Mouse (Mus musculus) urinary bladder, postnatal 36 days (tissue): ENCODE results near the gene Nek7.

ENCODE experiments used
- DNase-seq, 2 experiments: peaks; one replicate each; pipeline ENCODE4 v3.0.0; 2022; ENCODE audit warnings: low spot score in 2 of 2, mixed read lengths in 1 of 2

The Nek7 gene

DNA sequence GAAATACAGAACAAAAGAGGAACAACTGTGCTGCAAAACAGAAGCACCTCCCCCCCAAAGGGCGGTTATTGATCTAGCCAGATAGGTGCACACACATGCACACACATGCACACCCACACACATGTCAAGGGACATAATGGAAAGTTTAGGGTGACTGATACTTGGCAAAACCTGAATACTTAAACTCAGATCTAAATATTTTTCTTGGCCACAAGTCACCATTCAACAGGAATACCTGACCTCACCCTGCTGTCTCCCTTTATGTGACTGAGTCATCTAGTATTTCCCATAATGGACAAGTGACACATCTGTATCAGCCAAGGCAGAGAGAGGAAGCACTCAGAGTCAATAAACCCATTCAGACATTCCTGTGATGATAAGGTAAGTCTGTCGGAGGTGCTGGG is 48.9 kb downstream of the Nek7 start:
- DNase-seq: no peak

DNA sequence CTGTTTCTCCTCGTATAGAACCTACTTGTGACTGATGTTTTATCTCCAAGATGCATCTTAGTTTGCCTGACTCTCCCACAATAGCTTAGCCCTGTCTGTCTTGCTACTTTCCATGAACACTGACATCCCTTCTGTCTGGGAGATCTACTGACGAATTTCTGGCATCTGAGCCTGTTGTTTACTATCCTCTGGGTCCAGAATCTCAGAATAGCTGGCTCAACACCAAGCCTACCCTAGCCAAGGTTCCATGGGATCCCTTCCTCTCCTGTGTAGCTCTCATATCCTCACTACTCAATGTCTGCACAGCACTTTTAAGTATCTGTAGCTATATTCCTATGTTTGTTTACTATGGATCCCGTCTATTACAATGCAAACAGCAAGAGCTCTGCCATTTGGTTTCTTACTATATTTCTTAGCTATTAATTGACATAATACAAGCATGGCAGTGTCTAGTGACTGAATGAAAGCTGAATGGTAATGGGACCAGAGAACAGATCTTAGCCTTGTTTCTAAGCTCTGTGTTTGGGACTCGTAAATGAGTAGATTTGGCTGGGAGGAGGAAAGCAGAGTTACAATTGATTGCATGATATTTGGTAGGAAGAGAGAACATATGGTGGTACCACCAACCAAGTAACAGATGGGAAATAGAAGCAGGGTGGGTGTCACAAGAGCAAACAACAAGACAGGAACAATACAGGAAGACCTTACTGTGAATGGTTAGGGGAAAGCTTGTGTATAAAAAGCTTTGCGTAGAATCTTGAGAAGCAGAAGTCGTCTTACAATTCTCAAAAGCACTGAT is 51.3 kb downstream of the Nek7 start:
- DNase-seq: no peak

DNA sequence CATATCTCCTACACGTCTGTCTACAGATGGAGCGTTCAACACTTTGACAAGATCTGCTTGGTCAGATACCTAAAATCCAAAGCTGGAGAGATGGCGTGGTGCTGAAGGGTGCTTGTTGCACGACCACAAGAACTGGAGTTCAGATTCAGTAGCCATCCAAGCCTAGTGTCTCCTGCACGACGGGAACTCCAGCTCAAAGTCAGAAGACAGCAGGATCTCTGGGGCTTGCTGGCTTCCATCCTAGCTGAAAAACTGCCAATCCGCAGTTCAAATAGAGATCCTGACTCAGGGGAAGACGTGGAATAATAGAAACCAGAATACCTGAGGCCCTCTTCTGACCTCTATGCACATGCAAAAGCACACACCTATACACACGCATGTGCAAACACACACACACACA is 52.0 kb downstream of the Nek7 start:
- DNase-seq: no peak

DNA sequence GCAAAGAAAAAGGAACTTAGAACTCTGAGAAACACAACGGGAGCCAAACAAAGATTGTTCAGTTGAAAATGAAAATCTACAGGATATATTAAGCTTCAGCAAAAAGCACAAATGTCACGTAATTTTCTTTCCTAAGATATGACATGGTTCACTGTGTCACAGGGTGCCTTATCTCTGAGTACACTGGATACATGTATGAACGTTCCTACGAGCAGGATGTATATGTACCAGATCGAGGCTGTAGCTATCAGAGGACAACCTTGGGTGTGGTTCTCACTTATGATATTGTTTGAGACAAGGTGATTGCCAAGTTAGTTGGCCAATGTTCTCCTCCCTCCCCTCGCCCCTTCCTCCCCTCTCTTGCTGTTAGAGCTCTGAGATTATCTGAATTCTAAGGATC is 55.3 kb downstream of the Nek7 start:
- DNase-seq: no peak

DNA sequence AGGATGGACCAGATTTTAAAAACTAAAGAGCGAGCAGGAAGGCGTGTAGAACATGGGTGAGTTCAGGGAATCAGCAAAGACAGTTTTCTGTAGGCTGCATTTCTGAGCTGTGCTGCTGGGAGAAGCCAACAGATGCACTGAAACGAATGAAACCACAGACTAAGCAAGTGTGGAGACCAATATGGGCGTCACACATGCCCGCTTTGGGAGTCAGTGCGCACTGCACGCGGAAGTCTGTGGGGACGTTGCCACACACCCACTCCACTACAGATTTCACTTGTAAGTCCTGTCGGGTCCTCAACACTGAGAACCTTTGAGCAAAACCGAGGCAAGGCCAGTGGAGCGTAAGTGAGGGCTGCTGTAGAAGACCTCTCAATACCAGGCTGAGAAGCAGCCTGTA is 59.2 kb downstream of the Nek7 start:
- no peak for DNase-seq

DNA sequence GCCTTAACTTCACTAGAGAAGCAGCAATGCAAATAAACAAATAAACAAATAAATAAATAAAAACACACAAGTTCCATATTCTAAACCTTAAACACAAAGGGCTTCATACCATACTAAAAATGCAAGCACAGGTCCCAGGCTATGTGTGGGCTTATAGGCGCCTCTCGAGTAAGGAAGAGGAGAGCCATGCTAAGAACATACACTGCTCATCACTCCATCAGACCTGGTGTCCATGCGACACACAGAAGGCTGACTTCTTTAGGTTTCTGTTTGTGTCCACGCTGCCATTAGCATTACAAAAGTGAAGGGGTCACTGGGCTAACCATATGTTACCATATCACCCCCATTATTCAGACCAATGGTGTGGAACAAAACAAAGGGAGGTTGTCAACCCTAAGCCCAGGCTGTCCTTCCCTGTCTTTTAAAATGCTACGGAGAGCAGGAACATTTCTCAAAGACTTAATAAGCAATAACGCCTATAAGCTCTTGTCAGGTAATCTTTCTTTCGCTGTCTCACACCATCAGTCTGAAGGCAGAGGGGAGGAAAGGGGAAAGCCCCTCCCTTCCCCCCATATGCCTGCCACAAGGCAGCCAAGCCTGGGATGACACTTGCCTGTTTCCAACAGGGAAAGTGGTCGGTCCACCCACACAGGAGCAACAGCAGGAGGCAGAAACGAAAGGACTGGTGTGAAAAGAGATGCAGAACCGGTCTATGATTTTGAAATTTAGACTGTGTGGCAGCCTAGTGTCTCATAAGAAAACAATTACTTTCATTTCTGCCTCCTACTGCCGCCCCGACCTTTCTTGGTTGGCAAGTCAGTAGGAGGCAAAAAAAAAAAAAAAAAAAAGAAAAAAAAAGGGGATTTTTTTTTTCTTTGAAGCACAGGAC is 60.5 kb downstream of the Nek7 start:
- DNase-seq: no peak

DNA sequence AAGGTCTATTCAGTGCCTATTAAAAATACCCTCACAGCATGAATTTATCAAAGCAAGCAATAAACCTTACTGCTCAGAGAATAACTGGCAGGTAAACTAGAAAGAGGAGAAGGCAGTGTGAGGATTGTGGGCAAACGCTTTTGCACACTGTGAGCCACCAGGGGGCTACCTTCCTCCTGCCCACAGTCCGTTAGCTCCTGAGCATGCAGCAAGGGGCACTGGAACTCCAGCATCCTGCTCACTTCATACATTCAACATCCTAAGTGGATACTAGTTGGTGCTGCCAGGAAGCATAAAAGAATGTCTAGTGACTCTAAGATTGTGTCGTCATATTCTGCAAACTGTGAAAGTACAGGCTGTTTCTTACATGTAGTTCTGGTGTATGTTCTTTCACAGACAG is 61.6 kb downstream of the Nek7 start:
- no peak for DNase-seq

DNA sequence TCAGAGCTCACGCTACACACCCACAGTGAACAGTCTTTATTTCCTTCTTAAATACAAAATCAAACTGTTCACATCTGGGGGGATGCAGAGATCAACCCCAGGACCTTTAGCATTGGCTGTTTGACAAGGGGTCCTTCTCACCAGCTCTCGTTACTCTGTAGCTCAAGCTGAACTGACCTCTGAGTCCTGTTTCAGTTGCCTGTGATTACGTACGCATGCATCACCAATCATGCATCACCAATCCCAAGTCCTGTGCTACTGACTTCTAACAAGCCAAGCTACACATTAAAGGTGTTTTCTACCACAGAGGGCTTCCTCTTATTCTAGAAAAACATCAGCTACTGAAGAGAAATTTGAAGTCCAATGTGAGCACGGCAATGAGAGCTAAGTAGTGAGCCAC is 65.0 kb downstream of the Nek7 start:
- DNase-seq: no peak

DNA sequence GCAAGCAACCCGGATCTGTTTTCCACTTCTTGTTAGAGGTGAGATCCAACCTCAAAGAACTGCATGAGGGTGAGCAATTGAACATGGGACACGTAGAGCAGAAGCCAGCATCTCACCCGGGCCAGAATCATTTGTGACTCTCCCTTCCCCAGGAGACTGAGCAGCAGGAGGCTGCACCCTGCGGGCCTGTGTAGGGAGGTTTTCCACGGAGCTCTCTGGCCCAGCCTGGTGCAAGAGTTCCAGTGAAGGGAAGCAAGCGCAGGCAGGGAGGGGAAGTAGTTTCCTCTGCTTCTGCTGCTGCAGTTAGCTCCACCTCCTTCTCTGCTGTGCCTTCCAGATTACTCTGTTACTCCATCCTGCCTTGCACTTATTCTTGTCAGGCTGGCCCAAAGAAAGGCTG is 69.8 kb downstream of the Nek7 start:
- DNase-seq: peak in 1 of 2 experiments; percentile 36

DNA sequence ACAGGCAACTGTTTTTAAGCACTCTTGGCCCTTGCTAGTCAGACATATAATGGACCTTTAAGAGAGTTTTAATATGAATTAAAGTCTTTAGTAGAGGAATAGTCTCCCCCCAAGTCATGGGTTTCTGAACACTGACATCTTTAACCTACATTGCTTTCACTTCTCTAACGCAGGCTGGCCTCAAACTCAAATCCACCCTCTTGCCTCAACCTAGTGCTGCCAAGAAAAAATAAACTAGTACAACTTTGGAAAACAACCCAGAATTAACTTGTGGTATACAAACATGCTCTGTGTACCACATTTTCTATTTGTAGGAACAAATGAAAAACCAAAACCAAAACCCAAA is 77.8 kb downstream of the Nek7 start:
- DNase-seq: no peak

DNA sequence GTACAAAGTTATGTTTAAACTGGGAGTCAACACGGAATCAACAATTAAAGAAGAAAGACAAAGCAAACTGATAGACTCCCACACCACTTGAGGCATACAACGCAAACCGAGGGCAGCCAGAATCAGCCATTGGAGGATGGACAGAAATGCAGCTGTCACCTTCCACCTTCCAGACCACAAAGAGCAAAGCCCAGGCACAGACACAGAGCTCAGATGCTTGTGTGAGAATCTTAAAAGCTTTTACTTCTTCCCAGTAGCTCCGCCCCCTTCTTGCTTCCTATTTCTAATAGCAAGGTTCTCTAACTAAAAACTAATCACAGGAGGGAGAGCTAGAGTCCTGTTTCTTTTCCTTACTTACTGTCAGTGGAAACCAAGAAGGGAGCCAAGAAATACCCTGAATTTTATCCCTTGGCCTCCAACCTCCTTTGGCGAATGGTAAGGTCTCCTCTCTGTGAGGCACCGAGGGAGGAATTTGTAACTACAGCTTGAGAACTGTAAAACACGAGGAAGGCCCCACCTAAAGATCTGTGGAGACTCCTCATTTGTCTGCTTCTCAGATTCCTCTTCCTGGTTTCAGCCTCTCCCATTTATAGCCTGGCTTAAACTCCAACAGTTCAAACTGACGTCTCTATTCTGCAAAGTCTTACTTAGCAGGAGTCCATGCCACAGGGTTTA is 78.3 kb downstream of the Nek7 start:
- no peak for DNase-seq

DNA sequence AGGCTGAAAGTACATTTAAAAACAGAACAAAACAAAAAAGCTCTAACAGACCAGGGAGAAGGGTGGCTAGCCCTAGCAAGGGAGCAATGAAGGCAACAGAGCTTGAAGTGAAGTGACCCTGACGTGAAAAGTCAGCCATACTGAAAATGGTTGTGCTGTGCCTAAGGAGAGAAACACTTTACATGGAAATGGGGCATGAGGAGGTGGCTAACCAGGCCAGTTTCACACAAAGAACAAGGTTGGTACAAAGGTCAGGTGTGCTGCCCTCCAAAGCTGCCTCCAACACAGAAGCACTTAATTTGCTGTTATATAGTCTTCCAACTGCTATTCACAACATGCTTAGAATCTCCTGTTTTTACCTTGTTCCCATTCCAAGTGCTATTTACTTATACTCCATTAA is 80.2 kb downstream of the Nek7 start:
- no peak for DNase-seq

DNA sequence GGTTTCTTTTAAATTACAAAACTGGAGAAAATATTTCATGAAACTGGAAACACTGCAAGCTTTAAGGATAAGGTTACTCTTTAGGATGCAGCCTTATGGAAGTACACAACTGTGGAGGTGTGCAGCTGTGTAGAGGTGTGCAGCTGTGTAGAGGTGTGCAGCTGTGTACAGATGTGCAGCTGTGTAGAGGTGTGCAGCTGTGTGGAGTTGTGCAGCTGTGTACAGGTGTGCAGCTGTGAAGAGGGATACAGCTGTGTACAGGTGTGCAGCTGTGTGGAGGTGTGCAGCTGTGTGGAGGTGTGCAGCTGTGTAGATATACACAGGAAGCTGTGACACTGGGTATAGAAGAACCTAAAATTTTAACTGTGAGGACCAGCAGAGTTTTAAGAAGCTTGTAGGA is 81.7 kb downstream of the Nek7 start:
- DNase-seq: no peak

DNA sequence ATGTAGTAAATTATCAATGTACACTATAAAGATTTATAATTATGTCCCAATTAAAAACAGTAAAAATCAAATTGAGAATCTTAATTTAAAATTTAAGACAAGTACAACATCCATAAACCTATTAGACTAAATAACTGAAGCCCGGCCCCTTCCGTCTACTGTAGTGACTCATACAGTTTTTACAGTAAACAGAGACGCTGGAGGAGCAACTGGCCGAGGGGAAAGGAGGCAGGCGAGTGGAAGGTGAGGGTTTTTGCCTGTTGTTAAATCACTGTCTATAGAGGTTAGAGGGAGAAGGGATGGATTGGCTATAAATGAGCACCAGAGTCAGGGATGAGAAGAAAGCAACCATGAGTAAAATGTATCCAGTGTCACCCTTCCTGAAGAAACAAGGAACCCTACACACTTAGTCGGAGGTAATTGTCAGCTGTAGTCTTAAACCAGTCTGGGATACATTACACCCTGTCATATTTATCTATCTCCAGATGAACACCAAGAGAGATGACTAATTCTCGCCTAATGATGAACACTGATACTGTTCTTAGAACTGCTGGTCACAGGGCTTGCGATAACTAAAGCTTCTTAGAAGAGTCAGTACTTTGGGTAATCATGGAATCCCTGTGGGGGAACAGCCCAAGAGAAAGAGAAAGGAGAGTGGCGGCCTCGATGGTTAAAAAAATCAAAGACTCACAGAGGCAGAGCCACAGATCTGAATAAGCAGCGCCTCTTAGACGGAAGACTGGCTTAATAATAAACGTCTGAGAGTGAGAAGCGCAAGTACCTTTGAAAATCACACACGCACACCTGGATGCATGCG is 84.0 kb downstream of the Nek7 start:
- DNase-seq: no peak

DNA sequence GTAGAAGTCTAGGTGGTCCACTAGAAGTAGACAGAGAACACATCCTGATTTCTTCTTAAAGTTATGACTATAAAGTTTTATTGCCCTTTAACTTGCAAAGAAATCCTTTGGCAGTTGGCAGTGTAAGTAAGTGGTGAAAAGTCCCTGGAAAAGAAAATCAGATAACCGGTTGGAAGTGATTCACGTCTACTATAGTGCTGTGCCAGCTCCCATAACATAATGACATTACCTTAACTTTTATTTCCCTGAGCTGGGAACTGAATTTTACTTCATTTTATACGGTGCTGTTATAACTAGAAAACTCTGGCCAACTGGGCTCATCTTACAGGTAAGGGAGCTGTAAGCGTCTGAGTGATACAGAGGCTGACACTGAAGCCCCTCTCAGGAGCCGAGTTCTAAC is 89.3 kb downstream of the Nek7 start:
- DNase-seq: no peak

DNA sequence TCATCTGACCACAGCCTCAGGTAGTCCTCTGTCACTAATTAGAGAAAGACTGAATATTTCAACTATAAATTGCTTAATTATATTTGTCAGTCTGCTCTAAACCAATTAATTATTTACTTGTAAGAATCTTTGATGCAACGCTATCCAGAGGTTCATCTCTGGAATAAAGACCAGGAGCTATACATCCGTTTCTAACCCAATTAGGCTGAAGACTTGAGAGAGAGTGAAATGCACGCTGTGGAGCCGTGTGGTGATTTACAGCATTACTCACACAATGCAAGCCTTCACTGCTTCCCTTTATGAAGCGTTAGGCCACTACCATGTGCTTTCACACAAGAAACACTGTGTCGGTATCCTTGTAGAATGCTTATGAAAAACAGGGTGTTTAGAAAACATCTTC is 96.0 kb downstream of the Nek7 start:
- DNase-seq: no peak

DNA sequence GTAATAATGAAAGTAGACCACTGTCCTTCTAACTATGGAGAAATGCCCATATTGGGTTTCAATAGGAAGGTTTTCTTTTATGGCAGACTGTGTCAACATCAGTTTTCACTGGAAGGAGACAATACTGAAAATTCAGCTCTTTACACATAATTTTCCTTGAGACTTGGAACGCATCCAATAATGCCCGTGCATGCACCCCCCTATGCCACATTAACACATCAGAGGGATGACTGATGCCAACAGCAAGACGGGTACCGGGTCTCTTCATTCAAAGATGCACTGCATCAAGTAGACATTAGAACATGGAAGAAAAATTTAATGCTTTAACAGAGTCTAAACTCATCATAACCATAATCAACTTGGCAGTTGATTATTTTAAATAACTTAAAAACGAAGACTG is 101.7 kb downstream of the Nek7 start:
- no peak for DNase-seq

DNA sequence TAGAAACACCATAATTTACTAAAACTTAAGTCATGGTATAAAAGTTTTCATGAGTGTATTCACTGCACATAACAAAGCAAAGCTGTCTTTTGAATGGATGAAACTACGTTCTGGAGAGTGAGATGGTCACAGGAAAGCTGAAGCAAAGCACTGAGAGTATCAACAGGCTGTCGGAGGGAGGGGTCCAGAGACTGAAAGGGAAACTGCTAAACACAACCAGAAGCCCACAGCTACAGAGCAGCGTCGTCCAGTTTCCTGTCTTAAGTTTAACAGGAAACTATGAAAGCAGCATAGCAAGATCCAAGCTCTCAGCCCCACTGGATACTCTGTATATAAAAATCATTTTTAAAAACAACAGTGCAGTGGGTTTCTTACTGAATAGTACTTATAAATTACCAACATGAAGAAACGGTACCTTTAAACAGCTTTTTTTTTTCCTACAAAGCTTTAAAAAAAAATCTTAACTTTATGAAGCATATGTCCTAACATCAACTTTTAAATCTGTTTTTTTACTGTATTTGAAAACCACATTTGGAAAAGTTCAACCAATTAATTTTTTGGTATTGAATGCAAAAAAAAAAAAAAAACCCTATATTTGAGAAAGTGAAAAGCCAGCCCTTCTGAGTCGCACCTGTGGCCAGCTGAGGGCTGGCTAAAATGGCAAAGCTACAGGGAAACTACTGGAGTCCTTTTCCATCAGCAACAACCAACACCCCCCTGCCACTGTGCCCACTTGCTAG is 102.4 kb downstream of the Nek7 start:
- DNase-seq: no peak

DNA sequence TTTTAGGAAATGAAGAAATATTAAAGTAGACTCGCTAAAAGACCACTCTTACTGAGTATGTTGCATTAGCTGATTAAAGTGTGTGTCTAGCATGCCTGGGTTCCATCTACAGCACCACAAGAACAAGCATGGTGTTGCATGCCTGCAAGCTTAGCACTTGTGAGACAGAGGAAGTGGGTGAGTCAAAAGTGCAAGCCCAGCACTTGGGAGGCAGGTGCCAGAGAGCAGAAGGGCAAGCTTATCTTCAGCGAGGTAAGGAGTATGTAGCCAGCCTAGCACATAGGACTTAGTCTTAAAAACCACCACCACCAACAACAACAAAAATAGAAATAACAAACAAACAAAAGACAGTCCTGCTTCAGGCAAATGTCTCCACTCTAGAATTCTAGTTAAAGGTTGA is 103.0 kb downstream of the Nek7 start:
- no peak for DNase-seq

DNA sequence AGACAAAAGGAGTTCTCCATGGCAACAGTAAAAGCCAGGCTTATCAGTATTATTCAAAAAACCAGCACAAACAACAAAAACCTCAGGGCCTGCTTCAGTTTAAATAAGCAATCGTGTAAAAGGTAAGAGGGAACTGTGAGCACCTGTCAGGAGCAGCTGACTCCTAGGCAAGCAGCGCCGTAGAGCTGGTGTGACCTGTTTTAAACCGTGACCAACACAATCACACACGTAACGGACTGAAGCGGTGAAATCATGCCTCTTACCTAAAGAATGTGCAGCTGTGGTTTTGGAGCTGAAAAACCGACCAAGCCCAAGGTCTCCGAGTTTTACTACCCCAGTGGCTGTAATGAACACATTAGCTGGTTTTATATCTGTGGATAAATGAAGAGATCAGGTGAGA is 104.6 kb downstream of the Nek7 start:
- no peak for DNase-seq

DNA sequence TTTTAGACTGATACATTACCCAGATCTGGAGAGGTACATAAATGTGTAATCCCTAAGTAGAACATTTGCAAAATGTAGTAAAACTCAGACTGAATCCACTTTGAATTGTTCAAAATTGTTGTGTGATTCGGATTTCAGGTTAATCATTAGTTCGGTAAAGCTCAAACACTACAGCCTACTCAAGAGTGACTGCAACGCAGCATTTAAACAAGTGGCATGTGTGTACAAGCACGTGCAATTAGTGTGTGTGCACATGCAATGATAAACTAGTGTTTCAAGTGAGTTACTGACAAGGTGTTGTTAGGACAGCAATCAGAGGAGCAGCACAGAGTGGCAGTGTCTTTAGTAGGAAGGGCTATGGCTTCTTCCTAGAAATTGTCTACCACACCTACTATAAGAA is 106.0 kb downstream of the Nek7 start:
- no peak for DNase-seq
